Mouse (Mus musculus): ENCODE results near the gene Alg12. TPM values are rescaled to one million over a fixed set of nuclear protein-coding genes. Genes with fewer than 3 reads are reported as not detected.
A peak's percentile ranks its signal among the peaks of the same experiment; 100 is the strongest.

Alg12 gene
- polyA plus RNA-seq, 1 experiment: not detected

GRCm38 (mm10) chr15:88849621-88850020 lies 30.5 kb upstream of the Alg12 start:
- TF ChIP-seq CTCF (IDR thresholded peaks at IDR 0.05; ENCODE audit: insufficient read depth, low read depth, low read length) (no peak), POLR2A (IDR thresholded peaks at IDR 0.05; ENCODE audit: insufficient read depth, low read depth, low read length) (no peak)
- H3K4me3 ChIP-seq (ENCODE audit: insufficient read depth, low read depth, low read length): no peak overlapping the region
- peaks cover 26% of the 10 kb centered on the region for H3K4me1 ChIP-seq (ENCODE audit: control insufficient read depth, insufficient read depth, low read length)
- H3K27ac ChIP-seq (ENCODE audit: insufficient read depth, low read depth, low read length): 0 out of 2 replicates have a peak overlapping the region, but pooled peaks have one; percentile 21
- WGBS: 92% methylated on average over 2 of the region's 2 CpGs

GRCm38 (mm10) chr15:88848661-88849060 lies 29.5 kb upstream of the Alg12 start:
- H3K4me3 ChIP-seq (ENCODE audit: insufficient read depth, low read depth, low read length): no peak overlapping the region
- peaks cover 27% of the 10 kb centered on the region for H3K4me1 ChIP-seq (ENCODE audit: control insufficient read depth, insufficient read depth, low read length)
- TF ChIP-seq CTCF (IDR thresholded peaks at IDR 0.05; ENCODE audit: insufficient read depth, low read depth, low read length): no peak
- no peak for TF ChIP-seq POLR2A (IDR thresholded peaks at IDR 0.05; ENCODE audit: insufficient read depth, low read depth, low read length)
- 100% methylated on average over 1 of the region's 1 CpGs for whole genome bisulfite sequencing
- H3K27ac ChIP-seq (ENCODE audit: insufficient read depth, low read depth, low read length): no peak overlapping the region

- 96% methylated on average over 7 of the region's 7 CpGs for WGBS
Measured at GRCm38 (mm10) chr15:88844966-88845365, 25.8 kb upstream of the Alg12 start.

GRCm38 (mm10) chr15:88843486-88844097 lies 24.5 kb upstream of the Alg12 start:
- 18% methylated on average over 8 of the region's 8 CpGs for WGBS
- no peak overlapping the region for H3K4me3 ChIP-seq (ENCODE audit: insufficient read depth, low read depth, low read length)
- peak overlapping the region; percentile 55; the same call in 1 of the 2 replicates for H3K27ac ChIP-seq (ENCODE audit: insufficient read depth, low read depth, low read length)
- no peak for TF ChIP-seq POLR2A (IDR thresholded peaks at IDR 0.05; ENCODE audit: insufficient read depth, low read depth, low read length)
- TF ChIP-seq CTCF (IDR thresholded peaks at IDR 0.05; ENCODE audit: insufficient read depth, low read depth, low read length): no peak
- H3K4me1 ChIP-seq (ENCODE audit: control insufficient read depth, insufficient read depth, low read length): peaks cover 45% of the 10 kb centered on the region

More at GRCm38 (mm10) chr15:88844966-88845365, 25.8 kb upstream of the Alg12 start:
- no peak for TF ChIP-seq POLR2A (IDR thresholded peaks at IDR 0.05; ENCODE audit: insufficient read depth, low read depth, low read length)
- Histone ChIP-seq H3K4me1 (ENCODE audit: control insufficient read depth, insufficient read depth, low read length) (peaks cover 32% of the 10 kb centered on the region), H3K4me3 (ENCODE audit: insufficient read depth, low read depth, low read length) (no peak overlapping the region), H3K27ac (ENCODE audit: insufficient read depth, low read depth, low read length) (no peak overlapping the region)

GRCm38 (mm10) chr15:88842300-88842673 lies 23.2 kb upstream of the Alg12 start:
- Histone ChIP-seq H3K27ac (ENCODE audit: insufficient read depth, low read depth, low read length) (0 out of 2 replicates have a peak overlapping the region, but pooled peaks have one; percentile 42), H3K4me1 (ENCODE audit: control insufficient read depth, insufficient read depth, low read length) (peaks cover 51% of the 10 kb centered on the region)
- WGBS: 75% methylated on average over 3 of the region's 3 CpGs

GRCm38 (mm10) chr15:88841580-88842299 lies 22.6 kb upstream of the Alg12 start:
- peaks cover 55% of the 10 kb centered on the region for H3K4me1 ChIP-seq (ENCODE audit: control insufficient read depth, insufficient read depth, low read length)

More at GRCm38 (mm10) chr15:88842300-88842673, 23.2 kb upstream of the Alg12 start:
- TF ChIP-seq CTCF (IDR thresholded peaks at IDR 0.05; ENCODE audit: insufficient read depth, low read depth, low read length): no peak
- TF ChIP-seq POLR2A (IDR thresholded peaks at IDR 0.05; ENCODE audit: insufficient read depth, low read depth, low read length): no peak
- no peak overlapping the region for H3K4me3 ChIP-seq (ENCODE audit: insufficient read depth, low read depth, low read length)

GRCm38 (mm10) chr15:88841160-88841559 lies 22.0 kb upstream of the Alg12 start:
- H3K4me3 ChIP-seq (ENCODE audit: insufficient read depth, low read depth, low read length): no peak overlapping the region
- no peak overlapping the region for H3K27ac ChIP-seq (ENCODE audit: insufficient read depth, low read depth, low read length)
- H3K4me1 ChIP-seq (ENCODE audit: control insufficient read depth, insufficient read depth, low read length): peaks cover 55% of the 10 kb centered on the region
- TF ChIP-seq CTCF (IDR thresholded peaks at IDR 0.05; ENCODE audit: insufficient read depth, low read depth, low read length) (no peak), POLR2A (IDR thresholded peaks at IDR 0.05; ENCODE audit: insufficient read depth, low read depth, low read length) (no peak)
- WGBS: 98% methylated on average over 2 of the region's 2 CpGs

More at GRCm38 (mm10) chr15:88841580-88842299, 22.6 kb upstream of the Alg12 start:
- WGBS: 83% methylated on average over 3 of the region's 3 CpGs
- TF ChIP-seq CTCF (IDR thresholded peaks at IDR 0.05; ENCODE audit: insufficient read depth, low read depth, low read length) (no peak), POLR2A (IDR thresholded peaks at IDR 0.05; ENCODE audit: insufficient read depth, low read depth, low read length) (no peak)
- H3K4me3 ChIP-seq (ENCODE audit: insufficient read depth, low read depth, low read length): no peak overlapping the region
- no peak overlapping the region for H3K27ac ChIP-seq (ENCODE audit: insufficient read depth, low read depth, low read length)

- Histone ChIP-seq H3K4me3 (ENCODE audit: insufficient read depth, low read depth, low read length) (no peak overlapping the region), H3K27ac (ENCODE audit: insufficient read depth, low read depth, low read length) (peak overlapping the region; percentile 74), H3K4me1 (ENCODE audit: control insufficient read depth, insufficient read depth, low read length) (peaks cover 55% of the 10 kb centered on the region)
- WGBS: 57% methylated on average over 10 of the region's 10 CpGs
- TF ChIP-seq CTCF (IDR thresholded peaks at IDR 0.05; ENCODE audit: insufficient read depth, low read depth, low read length) (no peak), POLR2A (IDR thresholded peaks at IDR 0.05; ENCODE audit: insufficient read depth, low read depth, low read length) (no peak)
Measured at GRCm38 (mm10) chr15:88840126-88840525, 21.0 kb upstream of the Alg12 start.

GRCm38 (mm10) chr15:88839271-88839670 lies 20.2 kb upstream of the Alg12 start:
- Histone ChIP-seq H3K4me3 (ENCODE audit: insufficient read depth, low read depth, low read length) (no peak overlapping the region), H3K27ac (ENCODE audit: insufficient read depth, low read depth, low read length) (peak overlapping the region; percentile 58), H3K4me1 (ENCODE audit: control insufficient read depth, insufficient read depth, low read length) (peaks cover 55% of the 10 kb centered on the region)
- WGBS: 11% methylated on average over 9 of the region's 9 CpGs
- TF ChIP-seq CTCF (IDR thresholded peaks at IDR 0.05; ENCODE audit: insufficient read depth, low read depth, low read length) (no peak), POLR2A (IDR thresholded peaks at IDR 0.05; ENCODE audit: insufficient read depth, low read depth, low read length) (no peak)

Measured in olfactory bulb, adult 2 months (tissue).